Mouse (Mus musculus) gastrocnemius, adult 2 months (tissue): ENCODE measurements around the gene Azin2. TPM values are rescaled to one million over a fixed set of nuclear protein-coding genes. Genes with fewer than 3 reads are reported as not detected.

Experiments used
- DNase-seq: peaks from one replicate; pipeline ENCODE4 v3.0.0; 2022
- H3K27ac ChIP-seq: fragments of 200-600 bp; 2 replicates; pipeline ENCODE4 v1.8.1; 2022; ENCODE audit warnings: mild to moderate bottlenecking
- H3K4me3 ChIP-seq: fragments of 200-600 bp; 2 replicates; pipeline ENCODE4 v1.8.1; 2022; ENCODE audit warnings: mild to moderate bottlenecking, moderate library complexity
- CTCF ChIP-seq: fragments of 200-600 bp; IDR thresholded peaks from 2 replicates; pipeline ENCODE4 v1.8.1; 2022; ENCODE audit warnings: antibody characterized with exemption, mild to moderate bottlenecking, moderate library complexity
- intact Hi-C: fragments of 180-260 bp; cut with DNase I; formaldehyde crosslinking; loops from one replicate; pipeline ENCODE4 v1.15.1; 2025
- total RNA-seq, 2 experiments: library from RNA; stranded (reverse); gene quantifications; 2 replicates each; pipeline ENCODE4 v1.2.3; 2021

The Azin2 gene
- total RNA-seq, 2 experiments from 2014 or later, result 1.2 to 2.2 TPM

DNA sequence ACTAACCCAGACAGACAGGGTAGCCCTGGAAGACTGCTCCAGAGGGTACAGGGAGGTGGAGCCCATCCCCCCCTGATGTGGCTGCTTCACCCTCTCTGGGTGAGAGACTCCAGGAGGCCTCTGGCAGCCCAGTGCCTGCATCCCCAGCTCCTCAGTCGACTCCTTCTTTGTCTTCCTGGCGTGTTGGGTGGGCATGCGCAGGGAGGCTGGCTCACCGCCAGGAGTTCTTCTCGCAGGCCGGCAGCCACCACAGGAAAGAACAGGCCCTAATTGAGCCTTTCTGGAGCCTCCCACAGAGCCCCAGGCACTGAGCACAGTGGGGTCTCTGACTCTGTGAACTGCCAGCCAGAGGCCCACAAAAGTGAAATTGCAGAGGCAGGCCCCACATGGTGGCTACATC is 62.9 kb downstream of the Azin2 start:
- DNase-seq, result peak; percentile 51
- H3K4me3 ChIP-seq, result no peak overlapping the region
- intact Hi-C loops, result no loop called here
- TF ChIP-seq CTCF, result no peak
- no peak overlapping the region for H3K27ac ChIP-seq

DNA sequence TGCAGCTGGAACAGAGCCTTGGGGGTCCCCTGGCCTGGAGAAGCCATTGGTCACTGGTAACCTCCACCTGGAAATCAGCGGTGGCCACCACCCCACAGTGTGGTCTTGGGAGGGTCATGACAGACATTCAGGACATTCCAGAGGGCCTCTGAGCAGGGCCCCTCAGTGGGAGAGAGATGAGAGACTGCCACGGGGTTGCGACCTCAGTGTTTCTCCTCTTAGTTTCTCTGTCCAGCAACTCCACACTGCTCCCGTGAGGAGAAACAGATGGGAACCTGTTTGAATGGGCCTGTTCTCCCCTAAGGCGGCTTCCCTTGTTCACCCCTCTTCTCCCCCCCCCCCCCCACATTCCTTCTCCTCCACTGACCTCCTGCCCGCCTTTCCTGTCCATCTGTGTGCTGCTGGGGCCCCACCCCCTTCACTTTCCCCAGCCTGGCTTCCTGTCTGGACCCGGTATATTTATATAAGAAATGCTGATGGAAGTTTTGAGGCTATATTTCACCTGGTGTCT is 64.3 kb downstream of the Azin2 start:
- intact Hi-C loops, result no loop called here
- H3K27ac ChIP-seq, result peak overlapping the region; percentile 25; the same call in 1 of the 2 replicates
- no peak for DNase-seq
- no peak for TF ChIP-seq CTCF
- no peak overlapping the region for H3K4me3 ChIP-seq

DNA sequence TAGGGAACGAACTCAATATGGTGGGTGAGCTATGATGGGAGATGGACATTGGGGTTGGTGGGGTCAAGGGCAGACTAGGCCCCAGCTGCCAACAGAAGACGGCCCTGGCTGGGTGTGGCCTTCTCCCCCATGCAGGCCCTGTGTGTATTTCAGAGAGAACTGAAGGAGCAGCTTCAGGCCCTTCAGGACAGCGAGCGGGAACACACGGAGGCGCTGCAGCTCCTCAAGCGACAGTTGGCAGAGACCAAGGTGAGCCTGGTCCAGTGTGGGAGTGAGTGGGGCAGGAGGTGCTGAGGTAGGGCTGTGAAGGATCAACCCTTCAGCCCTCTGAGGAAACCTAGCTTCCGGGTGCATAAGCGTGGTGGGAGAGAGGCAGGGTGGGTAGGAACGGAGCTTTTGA is 65.6 kb downstream of the Azin2 start:
- Histone ChIP-seq H3K4me3 (no peak overlapping the region), H3K27ac (no peak overlapping the region)
- no peak for TF ChIP-seq CTCF
- no peak for DNase-seq
- intact Hi-C loops, result no loop called here

- H3K27ac ChIP-seq, result no peak overlapping the region
- no peak overlapping the region for H3K4me3 ChIP-seq
- no peak for TF ChIP-seq CTCF
- intact Hi-C loops, result no loop called here
- DNase-seq, result no peak
Measured at GRCm38 (mm10) chr4:128895841-128896240, 66.4 kb downstream of the Azin2 start.

- intact Hi-C loops, result no loop called here
- H3K4me3 ChIP-seq, result no peak overlapping the region
- DNase-seq, result no peak
- no peak overlapping the region for H3K27ac ChIP-seq
- TF ChIP-seq CTCF, result no peak
Measured at GRCm38 (mm10) chr4:128894112-128894511, 68.1 kb downstream of the Azin2 start.

GRCm38 (mm10) chr4:128892188-128892587 is 70.1 kb downstream of the Azin2 start:
- TF ChIP-seq CTCF, result no peak
- no peak overlapping the region for H3K4me3 ChIP-seq
- H3K27ac ChIP-seq, result no peak overlapping the region
- DNase-seq, result no peak
- intact Hi-C loops, result no loop called here

GRCm38 (mm10) chr4:128891746-128892145 is 70.5 kb downstream of the Azin2 start:
- DNase-seq, result no peak
- intact Hi-C loops, result no loop called here
- Histone ChIP-seq H3K27ac (peak overlapping the region; percentile 56), H3K4me3 (no peak overlapping the region)
- TF ChIP-seq CTCF, result no peak

GRCm38 (mm10) chr4:128891157-128891556 is 71.1 kb downstream of the Azin2 start:
- peak; percentile 54 for DNase-seq
- intact Hi-C loops, result no loop called here
- Histone ChIP-seq H3K27ac (peak overlapping the region; percentile 67), H3K4me3 (no peak overlapping the region)
- TF ChIP-seq CTCF, result no peak

GRCm38 (mm10) chr4:128889752-128890630 is 72.3 kb downstream of the Azin2 start:
- peak overlapping the region; percentile 67 for H3K27ac ChIP-seq
- no peak overlapping the region for H3K4me3 ChIP-seq
- no peak for TF ChIP-seq CTCF
- intact Hi-C loops, result no loop called here
- DNase-seq, result no peak

GRCm38 (mm10) chr4:128888436-128888990 is 73.7 kb downstream of the Azin2 start:
- intact Hi-C loops, result no loop called here
- no peak overlapping the region for H3K27ac ChIP-seq
- no peak for TF ChIP-seq CTCF
- no peak for DNase-seq
- no peak overlapping the region for H3K4me3 ChIP-seq

DNA sequence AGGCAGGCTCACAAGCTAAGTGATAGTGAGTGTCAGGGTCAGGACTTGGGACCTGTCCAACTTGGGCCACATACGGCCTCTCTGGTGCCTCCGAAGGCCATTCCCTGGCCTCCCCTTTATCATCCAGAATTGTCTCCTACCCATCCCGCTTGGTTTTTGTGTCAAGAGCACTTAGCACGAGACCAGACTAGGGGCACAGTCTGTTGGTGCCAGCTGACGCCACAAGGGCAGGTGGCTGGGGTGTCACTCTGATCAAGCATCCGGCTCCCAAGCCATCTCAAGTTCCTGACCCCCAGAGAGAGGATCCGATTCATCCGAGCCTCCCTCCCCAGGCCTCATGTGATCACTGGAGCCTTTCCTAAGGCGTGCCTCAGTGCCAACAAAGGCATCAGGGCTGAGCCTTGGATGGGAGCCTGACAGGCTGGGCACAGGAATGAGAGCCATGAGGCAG is 74.6 kb downstream of the Azin2 start:
- peak; percentile 55 for DNase-seq

DNA sequence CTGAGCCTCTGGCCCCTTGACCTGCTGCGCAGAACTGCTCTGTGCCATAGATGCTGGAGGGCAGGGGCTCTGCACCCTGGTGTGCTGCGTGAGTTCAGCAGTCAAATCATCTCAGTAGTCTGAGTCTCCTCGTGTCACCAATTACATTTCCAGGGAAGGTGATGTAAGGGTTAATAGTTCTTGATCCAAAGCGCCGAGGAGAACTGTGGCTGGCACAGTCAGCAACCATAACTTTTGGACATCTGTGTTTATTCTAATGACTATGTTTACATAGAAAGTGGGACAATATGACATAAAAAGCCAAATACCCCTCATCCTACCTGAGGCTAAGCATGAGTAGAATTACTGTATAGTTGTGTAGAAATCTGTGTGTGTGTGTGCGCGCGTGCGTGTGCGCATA is 75.2 kb downstream of the Azin2 start:
- DNase-seq, result no peak
- Histone ChIP-seq H3K4me3 (no peak overlapping the region), H3K27ac (no peak overlapping the region)
- TF ChIP-seq CTCF, result no peak
- intact Hi-C loops, result no loop called here

More for the DNA sequence above, 74.6 kb downstream of the Azin2 start:
- Histone ChIP-seq H3K4me3 (no peak overlapping the region), H3K27ac (no peak overlapping the region)
- TF ChIP-seq CTCF, result no peak
- intact Hi-C loops, result no loop called here

- intact Hi-C loops, result no loop called here
- Histone ChIP-seq H3K4me3 (no peak overlapping the region), H3K27ac (no peak overlapping the region)
- TF ChIP-seq CTCF, result no peak
- DNase-seq, result no peak
Measured at GRCm38 (mm10) chr4:128886571-128886970, 75.7 kb downstream of the Azin2 start.
